Comparison of ENCODE assay signal across 18 mouse cellular contexts in genomic region chr14:8044786-8045185, GRCm38 (mm10). TPM values are rescaled to one million over a fixed set of nuclear protein-coding genes. Genes with fewer than 3 reads are reported as not detected.
A peak's percentile ranks its signal among the peaks of the same experiment; 100 is the strongest.
DNase-seq lines count a peak whose midpoint lies in the region; ATAC-seq and TF ChIP-seq lines count a peak whose summit lies in the region.
"Had no signal": no experiment of that assay in that cellular context is flagged by ENCODE, and none has a peak within 500 bp of the region (broad histone marks: within the 10 kb centered on the region; RNA-seq: fewer than 3 reads in every experiment).

No protein-coding gene starts in this region.

- no peak overlapping the region for H3K27ac ChIP-seq in heart, embryonic 12.5 days (ENCODE audit: poor library complexity, severe bottlenecking)
- H3K27ac ChIP-seq in ES-Bruce4 (ENCODE audit: insufficient read depth, low read length): peak overlapping the region; percentile 4; the same call in 1 of the 2 replicates
- H3K27ac ChIP-seq: embryonic facial prominence, embryonic 13.5 days; heart, adult 2 months; heart, embryonic 13.5 days; hindbrain, embryonic 12.5 days; intestine, embryonic 15.5 days had no signal

- no peaks in the 10 kb centered on the region for H3K9me3 ChIP-seq in heart, embryonic 12.5 days (replicated peaks)
- H3K9me3 ChIP-seq in ES-Bruce4 (replicated peaks; ENCODE audit: control insufficient read depth, insufficient read depth, low read length, poor library complexity, severe bottlenecking): no peaks in the 10 kb centered on the region
- H3K9me3 ChIP-seq: embryonic facial prominence, embryonic 13.5 days; heart, embryonic 13.5 days; hindbrain, embryonic 12.5 days; intestine, embryonic 15.5 days had no signal

- H3K9ac ChIP-seq in heart, embryonic 12.5 days: no peak overlapping the region
- no peak overlapping the region for H3K9ac ChIP-seq in ES-Bruce4 (ENCODE audit: low read depth, poor library complexity, severe bottlenecking)
- H3K9ac ChIP-seq: embryonic facial prominence, embryonic 13.5 days; heart, embryonic 13.5 days; hindbrain, embryonic 12.5 days; intestine, embryonic 15.5 days had no signal

- TF ChIP-seq EP300 in ES-Bruce4 (IDR thresholded peaks at IDR 0.05; ENCODE audit: insufficient read depth, low read depth, low read length): no peak

- no peak overlapping the region for H3K4me3 ChIP-seq in heart, embryonic 12.5 days
- no peak overlapping the region for H3K4me3 ChIP-seq in ES-Bruce4 (ENCODE audit: low read depth, low read length)
- H3K4me3 ChIP-seq: embryonic facial prominence, embryonic 13.5 days; heart, adult 2 months; heart, embryonic 13.5 days; hindbrain, embryonic 12.5 days; intestine, embryonic 15.5 days had no signal

- no peaks in the 10 kb centered on the region for H3K4me1 ChIP-seq in heart, embryonic 12.5 days (replicated peaks)
- H3K4me1 ChIP-seq in ES-Bruce4 (ENCODE audit: control insufficient read depth, insufficient read depth, low read length): peaks cover 3% of the 10 kb centered on the region
- H3K4me1 ChIP-seq: embryonic facial prominence, embryonic 13.5 days; heart, embryonic 13.5 days; hindbrain, embryonic 12.5 days; intestine, embryonic 15.5 days had no signal

- H3K4me2 ChIP-seq in heart, embryonic 12.5 days: no peak overlapping the region
- H3K4me2 ChIP-seq: embryonic facial prominence, embryonic 13.5 days; heart, embryonic 13.5 days; hindbrain, embryonic 12.5 days; intestine, embryonic 15.5 days had no signal

- no peaks in the 10 kb centered on the region for H3K27me3 ChIP-seq in heart, embryonic 12.5 days (replicated peaks)
- H3K27me3 ChIP-seq in ES-Bruce4 (ENCODE audit: control insufficient read depth, insufficient read depth, low read length, poor library complexity, severe bottlenecking): no peaks in the 10 kb centered on the region
- H3K27me3 ChIP-seq: embryonic facial prominence, embryonic 13.5 days; heart, embryonic 13.5 days; hindbrain, embryonic 12.5 days; intestine, embryonic 15.5 days had no signal

- DNase-seq in heart, adult 11 months: peak; percentile 76
- peak; percentile 60 for DNase-seq in CD4-positive, CD25-positive, alpha-beta regulatory T cell, adult 2 months (ENCODE audit: low read depth, low spot score)
- DNase-seq in naive thymus-derived CD4-positive, alpha-beta T cell, adult 2 months (ENCODE audit: low read depth): peak; percentile 3
- no peak for DNase-seq in kidney, adult 9 months
- DNase-seq in gastrocnemius, adult 8-10 months (ENCODE audit: low spot score in 2 of 2): no peak
- DNase-seq: adrenal gland, adult 8-10 months; gastrocnemius, postnatal 10 days; heart, postnatal 4 days; kidney, adult 18-20 months had no signal

- TF ChIP-seq CTCF in ES-Bruce4 (IDR thresholded peaks at IDR 0.05; ENCODE audit: low read depth, low read length): no peak

- peaks cover 20% of the 10 kb centered on the region; the same call in 1 of the 2 replicates for H3K36me3 ChIP-seq in heart, embryonic 12.5 days
- no peaks in the 10 kb centered on the region for H3K36me3 ChIP-seq in ES-Bruce4 (ENCODE audit: control insufficient read depth, insufficient read depth, low read length, poor library complexity, severe bottlenecking)
- H3K36me3 ChIP-seq: intestine, embryonic 15.5 days had no signal

- no peak for TF ChIP-seq POLR2A in ES-Bruce4 (IDR thresholded peaks at IDR 0.05; ENCODE audit: insufficient read depth, low read length)

- no peak for ATAC-seq in heart, embryonic 12.5 days (ENCODE audit: insufficient number of reproducible peaks, low FRiP score)
- ATAC-seq: forebrain, embryonic 14.5 days; hindbrain, embryonic 16.5 days; intestine, embryonic 15.5 days had no signal

- WGBS in heart, embryonic 12.5 days: 73% methylated on average over 6 of the region's 6 CpGs

RNA-seq across cellular contexts. Expression of gene Rpp14, which starts 35.4 kb away (rescaled TPM):
- polyA plus RNA-seq in heart, embryonic 12.5 days (2016; fragmentation: Nextera tagmentation; extraction: Ambion mirVana): 42.2 and 42.6 TPM in 2 replicates
- polyA plus RNA-seq in ES-Bruce4 (2011; ENCODE audit: insufficient read depth, insufficient read length, low read depth, missing spikeins): 40.5 and 47.1 TPM in 2 replicates
- total RNA-seq in gastrocnemius, adult 8-10 months (2022): 10 to 100 TPM; 31.3 to 35.1 (median 33.2) TPM

RNA-seq across cellular contexts. Expression of gene Abhd6, which starts 42.1 kb away (rescaled TPM):
- polyA plus RNA-seq in heart, embryonic 12.5 days (2016; fragmentation: Nextera tagmentation; extraction: Ambion mirVana): 9.9 and 10.1 TPM in 2 replicates
- 12.6 and 14.9 TPM in 2 replicates for polyA plus RNA-seq in ES-Bruce4 (2011; ENCODE audit: insufficient read depth, insufficient read length, low read depth, missing spikeins)
- total RNA-seq in gastrocnemius, adult 8-10 months (2022): 10 to 100 TPM in 1 of 4 experiments, 1 to 10 TPM in 3; 6.8 to 10.2 (median 8.3) TPM

RNA-seq across cellular contexts. Expression of gene Dnase1l3, which starts 50.4 kb away (rescaled TPM):
- 0.04 TPM in 1 of 2 replicates, not detected in the other for polyA plus RNA-seq in heart, embryonic 12.5 days (2016; fragmentation: Nextera tagmentation; extraction: Ambion mirVana)
- polyA plus RNA-seq in ES-Bruce4 (2011; ENCODE audit: insufficient read depth, insufficient read length, low read depth, missing spikeins): 0.27 and 0.30 TPM in 2 replicates
- total RNA-seq in gastrocnemius, adult 8-10 months (2022): not detected
- total RNA-seq: heart, postnatal 4 days had no signal
- polyA plus RNA-seq: hindbrain, embryonic 12.5 days had no signal

RNA-seq across cellular contexts. Expression of gene Pxk, which starts 53.2 kb away (rescaled TPM):
- polyA plus RNA-seq in heart, embryonic 12.5 days (2016; fragmentation: Nextera tagmentation; extraction: Ambion mirVana): 25.5 and 27.7 TPM in 2 replicates
- 19.8 and 24.2 TPM in 2 replicates for polyA plus RNA-seq in ES-Bruce4 (2011; ENCODE audit: insufficient read depth, insufficient read length, low read depth, missing spikeins)
- 10 to 100 TPM; 11.4 to 14.9 (median 12.6) TPM for total RNA-seq in gastrocnemius, adult 8-10 months (2022)

Comparison
In these comparisons a context has a peak if more than half of its experiments do, and no peak if none do; other contexts are left out.
1. DNase-seq: peak in heart, adult 11 months (single experiment), CD4-positive, CD25-positive, alpha-beta regulatory T cell, adult 2 months (single experiment) and naive thymus-derived CD4-positive, alpha-beta T cell, adult 2 months (single experiment); none in kidney, adult 9 months (single experiment) and gastrocnemius, adult 8-10 months (0 of 2).